Comparison of ENCODE assay signal across 8 mouse cellular contexts in the genomic region with DNA sequence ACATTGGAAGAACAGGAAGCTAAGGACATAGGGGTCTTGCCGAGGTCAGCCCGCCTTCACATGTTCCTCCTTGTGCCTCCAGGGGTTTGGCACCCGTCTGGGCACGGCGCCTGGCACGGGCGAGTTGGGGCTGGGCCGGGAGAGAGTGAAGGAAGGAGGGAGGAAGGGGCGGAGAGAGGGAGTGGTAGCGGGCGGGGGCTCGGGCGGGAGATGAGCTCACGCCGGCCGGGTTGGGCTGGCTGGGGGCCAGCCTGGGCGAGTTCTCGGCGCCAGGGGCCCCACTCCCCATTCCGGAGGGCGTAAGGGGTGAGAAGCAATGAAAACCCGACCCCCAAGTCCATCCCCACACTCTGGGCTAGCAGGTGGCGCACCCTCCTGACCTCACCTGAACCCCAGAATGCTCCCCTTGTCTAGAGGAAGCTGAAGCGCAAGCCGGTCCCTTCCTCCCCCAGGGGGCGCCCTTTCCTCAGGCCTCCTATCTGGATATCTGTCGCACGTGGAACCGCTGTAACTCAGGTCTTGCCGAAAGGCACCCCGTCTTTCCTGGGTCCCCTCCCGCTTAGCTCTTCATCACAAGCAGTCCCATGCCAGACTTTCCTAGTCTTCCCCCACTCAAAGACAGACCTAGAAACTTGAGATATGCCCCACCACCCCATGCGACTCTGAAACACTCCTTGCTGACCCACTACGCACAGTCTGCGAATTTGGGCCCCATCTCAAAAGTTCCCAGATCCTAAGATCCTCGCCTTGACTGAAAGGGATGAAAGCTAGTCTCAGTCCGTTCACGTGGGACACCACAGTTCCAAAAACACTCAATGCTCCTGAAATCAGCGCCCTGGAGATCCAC. TPM values are rescaled to one million over a fixed set of nuclear protein-coding genes. Genes with fewer than 3 reads are reported as not detected.
A peak's percentile ranks its signal among the peaks of the same experiment; 100 is the strongest.
DNase-seq lines count a peak whose midpoint lies in the region; ATAC-seq and TF ChIP-seq lines count a peak whose summit lies in the region.

No protein-coding gene starts in this region.

- TF ChIP-seq CTCF in cortical plate, adult 2 months (IDR thresholded peaks at IDR 0.05; ENCODE audit: extremely low read depth, insufficient read depth, low read length), result peak; percentile 60
- TF ChIP-seq CTCF in intestine, postnatal 0 days (IDR thresholded peaks at IDR 0.05; ENCODE audit: low read depth), result peak; percentile 93

- 1% methylated on average over 38 of the region's 39 CpGs for WGBS in intestine, postnatal 0 days
- WGBS in limb, embryonic 14.5 days, result 2% methylated on average over 32 of the region's 39 CpGs
- WGBS in midbrain, embryonic 16.5 days, result under 1% methylated on average over 33 of the region's 39 CpGs

- 0 out of 2 replicates have a peak overlapping the region, but pooled peaks have one; percentile 22 for H3K9ac ChIP-seq in intestine, postnatal 0 days (ENCODE audit: low read depth, low read length)
- peak overlapping the region; percentile 63 for H3K9ac ChIP-seq in limb, embryonic 14.5 days (ENCODE audit: low read depth, low read length, severe bottlenecking)
- peak overlapping the region; percentile 71 for H3K9ac ChIP-seq in midbrain, embryonic 16.5 days (ENCODE audit: low read depth, low read length)

- ATAC-seq in frontal cortex, adult (ENCODE audit: low TSS enrichment), result no peak
- ATAC-seq in granulocyte monocyte progenitor cell, adult 5-6 weeks (replicated peaks; ENCODE audit: poor library complexity, severe bottlenecking), result peak; percentile 12; the same call in 1 of the 2 replicates
- no peak for ATAC-seq in intestine, postnatal 0 days
- no peak for ATAC-seq in limb, embryonic 14.5 days (ENCODE audit: low FRiP score, low read depth)
- no peak for ATAC-seq in midbrain, embryonic 16.5 days

- peak overlapping the region; percentile 34 for H3K4me3 ChIP-seq in cortical plate, adult 2 months (ENCODE audit: insufficient read depth, low read length)
- peak overlapping the region; percentile 58 for H3K4me3 ChIP-seq in intestine, postnatal 0 days (ENCODE audit: low read depth, low read length)
- peak overlapping the region; percentile 50 for H3K4me3 ChIP-seq in limb, embryonic 14.5 days (replicated peaks; ENCODE audit: low read length)
- H3K4me3 ChIP-seq in midbrain, embryonic 16.5 days (ENCODE audit: low read depth, low read length), result peak overlapping the region; percentile 50

- peak; percentile 79 for DNase-seq in frontal cortex, postnatal 10 days (ENCODE audit: low spot score in 2 of 2)
- DNase-seq in limb, embryonic 14.5 days (ENCODE audit: low spot score), result peak; percentile 91
- DNase-seq in spleen, postnatal 10 days (ENCODE audit: low spot score in 2 of 2), result peak; percentile 84 to 93

- no peaks in the 10 kb centered on the region for H3K36me3 ChIP-seq in intestine, postnatal 0 days (ENCODE audit: control insufficient read depth, insufficient read depth)
- peaks cover under 1% of the 10 kb centered on the region; the same call in 1 of the 2 replicates for H3K36me3 ChIP-seq in limb, embryonic 14.5 days (ENCODE audit: control insufficient read depth, insufficient read depth, low read length)
- no peaks in the 10 kb centered on the region for H3K36me3 ChIP-seq in midbrain, embryonic 16.5 days (ENCODE audit: control insufficient read depth, insufficient read depth, low read length)

- peaks cover 4% of the 10 kb centered on the region for H3K4me1 ChIP-seq in cortical plate, adult 2 months (ENCODE audit: control insufficient read depth, insufficient read depth, low read length)
- H3K4me1 ChIP-seq in intestine, postnatal 0 days (replicated peaks; ENCODE audit: control insufficient read depth, insufficient read depth, low read length), result peaks cover 8% of the 10 kb centered on the region; the same call in 1 of the 2 replicates
- peaks cover 49% of the 10 kb centered on the region for H3K4me1 ChIP-seq in limb, embryonic 14.5 days (ENCODE audit: control insufficient read depth, insufficient read depth, low read length)
- H3K4me1 ChIP-seq in midbrain, embryonic 16.5 days (ENCODE audit: control insufficient read depth, insufficient read depth, low read length), result peaks cover 48% of the 10 kb centered on the region

- no peak for TF ChIP-seq POLR2A in cortical plate, adult 2 months (IDR thresholded peaks at IDR 0.05; ENCODE audit: extremely low read depth, insufficient read depth, low read length)
- no peak for TF ChIP-seq POLR2A in limb, embryonic 14.5 days (IDR thresholded peaks at IDR 0.05; ENCODE audit: borderline replicate concordance, extremely low read depth, insufficient read depth, insufficient read length)

- H3K9me3 ChIP-seq in intestine, postnatal 0 days (ENCODE audit: control insufficient read depth), result no peaks in the 10 kb centered on the region
- no peaks in the 10 kb centered on the region for H3K9me3 ChIP-seq in limb, embryonic 14.5 days (ENCODE audit: control insufficient read depth, low read length)
- H3K9me3 ChIP-seq in midbrain, embryonic 16.5 days (replicated peaks; ENCODE audit: control insufficient read depth, low read length, poor library complexity, severe bottlenecking), result no peaks in the 10 kb centered on the region; the same call in 1 of the 2 replicates

- H3K27ac ChIP-seq in cortical plate, adult 2 months (ENCODE audit: insufficient read depth, low read length), result peak overlapping the region; percentile 47
- peak overlapping the region; percentile 61 for H3K27ac ChIP-seq in intestine, postnatal 0 days (ENCODE audit: low read depth, low read length)
- 0 out of 2 replicates have a peak overlapping the region, but pooled peaks have one; percentile 30 for H3K27ac ChIP-seq in limb, embryonic 14.5 days (replicated peaks; ENCODE audit: low read depth, low read length)
- H3K27ac ChIP-seq in midbrain, embryonic 16.5 days (ENCODE audit: low read length), result no peak overlapping the region

- H3K27me3 ChIP-seq in intestine, postnatal 0 days (replicated peaks; ENCODE audit: control insufficient read depth, insufficient read depth, low read length), result peaks cover 75% of the 10 kb centered on the region
- H3K27me3 ChIP-seq in limb, embryonic 14.5 days (ENCODE audit: control insufficient read depth, insufficient read depth, low read length), result peaks cover 61% of the 10 kb centered on the region
- peaks cover 89% of the 10 kb centered on the region for H3K27me3 ChIP-seq in midbrain, embryonic 16.5 days (ENCODE audit: control insufficient read depth, insufficient read depth, low read depth, low read length)

- peak overlapping the region; percentile 82 for H3K4me2 ChIP-seq in intestine, postnatal 0 days (replicated peaks; ENCODE audit: low read depth)
- H3K4me2 ChIP-seq in limb, embryonic 14.5 days (replicated peaks; ENCODE audit: low read depth, low read length, severe bottlenecking), result peak overlapping the region; percentile 94
- H3K4me2 ChIP-seq in midbrain, embryonic 16.5 days (ENCODE audit: low read length), result peak overlapping the region; percentile 87

RNA-seq across cellular contexts. Expression of a gene that starts 4.9 kb away (rescaled TPM):
- polyA plus RNA-seq in cortical plate, adult 2 months (2012; rRNA removed), result 54.5 and 62.3 TPM in 2 replicates
- not detected in 2 replicates for total RNA-seq in granulocyte monocyte progenitor cell, adult 5-6 weeks (2014; fragmentation: Nextera tagmentation)
- total RNA-seq in granulocyte monocyte progenitor cell, adult 5-6 weeks (2017), result not detected in 2 replicates
- polyA plus RNA-seq in intestine, postnatal 0 days (2015; fragmentation: Nextera tagmentation; extraction: Ambion mirVana), result 40.7 and 43.7 TPM in 2 replicates
- 86.0 and 107 TPM in 2 replicates for polyA plus RNA-seq in limb, embryonic 14.5 days (2012; rRNA removed)
- polyA plus RNA-seq in limb, embryonic 14.5 days (2014; fragmentation: Nextera tagmentation; extraction: Ambion mirVana), result 54.3 and 57.1 TPM in 2 replicates
- 14.1 and 14.3 TPM in 2 replicates for polyA plus RNA-seq in midbrain, embryonic 16.5 days (2015; fragmentation: Nextera tagmentation; extraction: Ambion mirVana)

RNA-seq across cellular contexts. Expression of a gene that starts 23.2 kb away (rescaled TPM):
- 64.2 and 73.8 TPM in 2 replicates for polyA plus RNA-seq in cortical plate, adult 2 months (2012; rRNA removed)
- total RNA-seq in granulocyte monocyte progenitor cell, adult 5-6 weeks (2014; fragmentation: Nextera tagmentation), result 23.6 and 31.1 TPM in 2 replicates
- total RNA-seq in granulocyte monocyte progenitor cell, adult 5-6 weeks (2017), result 13.9 and 18.8 TPM in 2 replicates
- 26.9 and 29.1 TPM in 2 replicates for polyA plus RNA-seq in intestine, postnatal 0 days (2015; fragmentation: Nextera tagmentation; extraction: Ambion mirVana)
- polyA plus RNA-seq in limb, embryonic 14.5 days (2012; rRNA removed), result 58.7 and 80.6 TPM in 2 replicates
- 30.5 and 35.5 TPM in 2 replicates for polyA plus RNA-seq in limb, embryonic 14.5 days (2014; fragmentation: Nextera tagmentation; extraction: Ambion mirVana)
- polyA plus RNA-seq in midbrain, embryonic 16.5 days (2015; fragmentation: Nextera tagmentation; extraction: Ambion mirVana), result 47.4 and 55.1 TPM in 2 replicates

RNA-seq across cellular contexts. Expression of a gene that starts 24.6 kb away (rescaled TPM):
- 0.75 TPM in 1 of 2 replicates, not detected in the other for polyA plus RNA-seq in cortical plate, adult 2 months (2012; rRNA removed)
- total RNA-seq in granulocyte monocyte progenitor cell, adult 5-6 weeks (2014; fragmentation: Nextera tagmentation), result not detected in 2 replicates
- 1.5 TPM in 1 of 2 replicates, not detected in the other for total RNA-seq in granulocyte monocyte progenitor cell, adult 5-6 weeks (2017)
- polyA plus RNA-seq in intestine, postnatal 0 days (2015; fragmentation: Nextera tagmentation; extraction: Ambion mirVana), result 0.61 and 0.72 TPM in 2 replicates
- polyA plus RNA-seq in limb, embryonic 14.5 days (2012; rRNA removed), result 0.32 TPM in 1 of 2 replicates, not detected in the other
- not detected in 2 replicates for polyA plus RNA-seq in limb, embryonic 14.5 days (2014; fragmentation: Nextera tagmentation; extraction: Ambion mirVana)
- polyA plus RNA-seq in midbrain, embryonic 16.5 days (2015; fragmentation: Nextera tagmentation; extraction: Ambion mirVana), result not detected in 2 replicates
